Mouse (Mus musculus) right cerebral cortex, postnatal 36 days (tissue): ENCODE results near the gene Gm17334.

Source experiments
- DNase-seq, 2 experiments: peaks; one replicate each; pipeline ENCODE4 v3.0.0; 2022; ENCODE audit warnings: low spot score in 2 of 2, mixed read lengths in 1 of 2

The Gm17334 gene

DNA sequence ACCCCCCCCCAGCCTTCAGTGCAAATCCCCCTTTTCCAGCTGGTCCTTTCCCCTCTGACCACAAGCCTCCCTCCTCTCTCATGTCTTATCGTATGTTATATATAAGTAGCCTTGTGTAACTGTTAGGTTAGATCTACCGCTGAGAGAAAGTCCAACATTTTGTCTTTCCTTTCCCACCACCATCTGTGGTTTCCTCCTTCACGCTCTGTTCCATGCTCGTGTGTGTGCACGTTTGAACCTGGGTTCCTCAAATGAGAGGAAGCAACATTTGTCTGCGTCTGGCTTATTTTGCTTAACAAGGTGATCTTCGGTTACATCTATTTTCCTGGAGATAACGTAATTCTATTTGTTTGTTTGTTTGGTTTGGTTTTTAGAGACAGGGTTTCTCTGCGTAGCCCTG is 25.0 kb downstream of the Gm17334 start:
- DNase-seq, result no peak

DNA sequence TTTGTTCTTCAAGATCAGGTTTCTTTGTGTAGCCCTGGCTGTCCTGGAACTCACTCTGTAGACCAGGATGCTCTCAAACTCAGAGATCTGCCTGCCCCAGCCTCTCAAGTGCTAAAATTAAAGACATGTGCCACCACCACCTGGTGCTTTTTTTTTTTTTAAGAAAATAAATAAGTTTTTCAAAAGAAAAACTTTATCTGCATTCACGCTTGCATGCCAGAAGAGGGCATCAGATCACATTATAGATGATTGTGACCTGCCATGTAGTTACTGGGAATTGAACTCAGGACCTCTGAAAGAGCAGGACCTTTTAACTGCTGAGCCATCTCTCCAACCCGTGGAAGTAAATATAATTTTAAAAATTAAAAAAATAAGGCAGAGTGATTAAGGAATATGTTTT is 27.7 kb downstream of the Gm17334 start:
- DNase-seq, result no peak

DNA sequence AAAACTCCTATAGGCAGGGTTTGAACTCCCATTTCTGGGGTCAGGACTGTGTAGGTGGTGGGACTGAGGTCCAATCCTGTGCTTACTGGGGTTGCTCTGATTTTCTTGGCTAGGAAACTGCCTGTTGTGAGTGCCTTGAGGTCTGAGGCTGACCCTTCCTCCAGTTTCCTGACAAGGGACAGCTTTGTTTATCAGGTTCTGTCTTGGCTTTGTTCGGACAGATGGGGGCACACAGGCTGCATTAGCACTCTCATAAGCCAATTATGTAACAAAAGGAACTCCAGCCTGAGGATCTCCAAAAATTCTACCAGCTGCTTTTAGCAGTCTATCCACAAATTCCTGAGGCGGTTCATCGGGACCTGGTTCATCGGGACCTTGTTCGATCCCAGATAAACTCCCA is 30.6 kb downstream of the Gm17334 start:
- no peak for DNase-seq

GRCm38 (mm10) chr11:53737573-53737946 is 35.4 kb downstream of the Gm17334 start:
- peak in 1 of 2 experiments; percentile 36 for DNase-seq

DNA sequence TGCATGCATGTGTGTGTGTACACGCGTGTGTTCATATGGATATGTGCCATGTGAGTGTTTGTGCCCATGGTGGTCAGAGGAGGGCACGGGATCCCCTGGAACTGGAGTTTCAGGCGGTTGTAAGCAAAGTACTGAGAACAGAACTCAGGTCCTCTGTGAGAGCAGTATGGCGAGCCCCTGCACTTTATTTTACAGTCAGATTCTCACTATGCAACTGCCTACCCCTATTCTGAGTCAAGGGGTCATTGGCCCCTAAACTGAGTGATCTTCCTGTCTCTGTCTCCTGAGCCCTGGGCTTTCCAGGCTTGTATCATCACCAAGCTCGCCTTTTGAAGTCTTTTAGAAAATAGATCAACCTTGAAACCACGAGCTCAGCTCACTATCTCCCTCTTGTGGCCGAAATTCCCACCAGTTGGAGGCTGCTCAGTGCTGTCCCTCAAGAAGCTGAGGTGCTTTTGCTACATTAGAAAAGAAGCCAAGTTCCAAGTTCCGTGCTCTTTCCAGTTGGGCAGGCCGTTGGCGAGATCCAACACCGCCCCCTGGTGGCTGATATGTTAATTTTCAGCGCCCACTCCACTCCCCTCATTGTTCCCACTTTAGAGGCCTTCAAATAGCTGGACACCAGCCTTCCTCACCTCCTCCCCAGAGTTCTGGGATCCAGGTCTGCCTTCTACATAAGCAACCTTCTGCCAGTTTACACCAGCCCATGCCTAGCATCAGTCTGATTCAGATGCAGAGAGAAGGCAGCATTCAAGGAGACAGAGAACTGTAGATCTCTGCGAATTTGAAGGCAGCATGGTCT is 36.0 kb downstream of the Gm17334 start:
- peak; percentile 56 to 71 for DNase-seq

GRCm38 (mm10) chr11:53735682-53736245 is 37.2 kb downstream of the Gm17334 start:
- peak; percentile 25 to 31 for DNase-seq

DNA sequence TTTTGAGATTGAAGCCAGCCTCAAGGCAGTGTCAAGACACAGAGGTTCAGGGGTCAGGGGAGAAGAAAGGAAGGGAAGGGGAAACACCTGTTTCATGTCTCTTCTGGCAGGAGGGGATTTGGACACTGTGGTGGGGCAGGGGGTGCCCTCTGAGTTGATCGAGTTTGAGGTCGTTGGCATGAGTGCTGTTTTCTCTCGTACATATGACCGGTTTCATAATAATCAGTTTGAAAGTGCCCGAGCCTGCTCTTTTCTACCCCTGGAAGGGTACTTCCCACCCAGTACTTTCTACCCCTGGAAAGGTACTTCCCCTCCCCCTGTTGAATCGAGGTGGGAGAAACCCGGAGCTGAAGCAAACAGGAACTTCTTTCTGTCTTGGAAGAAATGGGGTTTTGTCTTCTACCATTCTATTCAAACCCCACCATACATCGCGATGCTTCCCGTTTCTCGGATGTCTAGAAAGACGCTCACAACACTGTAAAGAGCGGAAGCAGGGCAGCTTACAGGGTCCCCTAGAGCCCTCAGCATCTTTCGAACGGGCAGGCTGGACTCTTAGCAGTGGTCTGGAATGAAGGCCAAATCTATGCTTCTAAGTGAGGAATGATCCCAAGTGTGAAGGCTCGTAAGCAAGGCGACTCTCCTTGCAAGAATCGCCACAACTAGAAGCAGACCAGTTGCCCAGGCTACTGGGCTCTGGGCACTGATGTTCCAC is 37.9 kb downstream of the Gm17334 start:
- no peak for DNase-seq

DNA sequence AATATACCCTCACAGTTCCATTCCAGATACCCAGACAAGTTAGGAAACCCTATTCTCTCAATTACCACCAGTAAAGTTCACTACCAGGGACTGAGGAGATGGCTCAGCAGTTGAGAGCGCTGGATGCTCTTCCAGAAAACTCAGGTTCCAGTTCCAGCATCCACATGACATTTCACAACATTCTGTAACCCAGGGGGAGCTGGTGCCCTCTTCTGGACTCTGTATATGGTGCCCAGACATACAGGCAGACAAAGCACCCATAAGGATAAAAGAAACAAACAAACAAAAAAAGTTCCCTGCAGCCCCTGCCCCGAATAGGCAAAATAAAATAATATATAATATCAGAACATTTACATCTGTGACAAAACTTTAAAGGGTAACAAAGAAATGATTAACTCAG is 38.6 kb downstream of the Gm17334 start:
- DNase-seq, result no peak

- DNase-seq, result no peak
These were observed 39.2 kb downstream of the Gm17334 start for GRCm38 (mm10) chr11:53733824-53734223.

GRCm38 (mm10) chr11:53732244-53732643 is 40.7 kb downstream of the Gm17334 start:
- DNase-seq, result no peak

GRCm38 (mm10) chr11:53731457-53731856 is 41.5 kb downstream of the Gm17334 start:
- no peak for DNase-seq
